Mouse (Mus musculus) limb, embryonic 10.5 days (tissue): ENCODE results near the gene Dlg2. TPM values are rescaled to one million over a fixed set of nuclear protein-coding genes. Genes with fewer than 3 reads are reported as not detected.
"Not testable (repeated sequence)": the region's sequence is repeated elsewhere in the genome, so short reads cannot be mapped to it uniquely, and the experiment has no call there.

ENCODE experiments used
- DNase-seq: peaks from one replicate; pipeline ENCODE4 v3.0.0-alpha.2; 2017; ENCODE audit warnings: low spot score
- H3K27ac ChIP-seq: fragments of 300-500 bp; sonication (generic); 2 replicates; pipeline ENCODE4 v1.5.1; 2016; ENCODE audit warnings: mild to moderate bottlenecking
- H3K27me3 ChIP-seq: fragments of 300-500 bp; sonication (generic); 2 replicates; pipeline ENCODE4 v1.6.1; 2016; ENCODE audit warnings: low read depth, mild to moderate bottlenecking; ENCODE audit not compliant: poor library complexity, severe bottlenecking
- H3K36me3 ChIP-seq: fragments of 300-500 bp; sonication (generic); 2 replicates; pipeline ENCODE4 v1.6.1; 2016; ENCODE audit warnings: mild to moderate bottlenecking, moderate library complexity
- H3K4me1 ChIP-seq: fragments of 300-500 bp; sonication (generic); 2 replicates; pipeline ENCODE4 v1.6.1; 2016
- H3K4me3 ChIP-seq: fragments of 300-500 bp; sonication (generic); 2 replicates; pipeline ENCODE4 v1.5.1; 2016; ENCODE audit warnings: mild to moderate bottlenecking, moderate library complexity
- H3K9me3 ChIP-seq: fragments of 300-500 bp; sonication (generic); replicated peaks from 2 replicates; pipeline ENCODE4 v1.6.1; 2016; ENCODE audit warnings: mild to moderate bottlenecking
- WGBS: fragments of 180-500 bp; shearing (Covaris S2); methylation state at CpG from one replicate; pipeline ENCODE4 v1.1.7; 2016; 5-methylcytosine and 5-hydroxymethylcytosine counted together
- polyA plus RNA-seq: library from polyadenylated mRNA; unstranded; fragments of >200 nt; fragmentation: Nextera tagmentation; extraction: Ambion mirVana; gene quantifications from 2 replicates; pipeline ENCODE4 v1.2.1, GENCODE M21; 2016

The Dlg2 gene
- polyA plus RNA-seq, 1 experiment from 2014 or later = 0.53 TPM

DNA sequence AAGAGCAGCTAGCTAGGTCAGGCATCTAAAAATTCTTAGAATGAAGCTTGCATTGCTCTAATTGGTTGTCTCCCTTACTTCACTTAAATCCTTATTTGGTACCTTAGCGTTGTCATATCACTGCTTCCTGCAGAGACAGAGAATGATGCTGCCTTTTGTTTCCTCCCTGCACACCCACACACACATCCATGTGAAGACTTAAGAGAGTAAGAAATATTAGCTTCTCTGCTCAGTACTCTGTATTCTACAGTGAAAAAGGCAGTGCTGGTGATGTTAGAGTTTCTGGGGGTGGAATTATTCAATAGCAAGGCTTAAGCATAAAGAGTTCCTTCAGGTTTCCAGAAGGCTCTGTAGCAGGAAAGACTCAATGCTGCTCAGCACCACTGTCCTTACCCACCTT lies 272.2 kb downstream of the Dlg2 start:
- Histone ChIP-seq H3K27me3 (no peaks in the 10 kb centered on the region), H3K36me3 (no peaks in the 10 kb centered on the region), H3K4me3 (no peak overlapping the region), H3K27ac (no peak overlapping the region), H3K9me3 (no peaks in the 10 kb centered on the region), H3K4me1 (no peaks in the 10 kb centered on the region)
- WGBS = 83% methylated on average over 1 of the region's 1 CpGs
- no peak for DNase-seq

DNA sequence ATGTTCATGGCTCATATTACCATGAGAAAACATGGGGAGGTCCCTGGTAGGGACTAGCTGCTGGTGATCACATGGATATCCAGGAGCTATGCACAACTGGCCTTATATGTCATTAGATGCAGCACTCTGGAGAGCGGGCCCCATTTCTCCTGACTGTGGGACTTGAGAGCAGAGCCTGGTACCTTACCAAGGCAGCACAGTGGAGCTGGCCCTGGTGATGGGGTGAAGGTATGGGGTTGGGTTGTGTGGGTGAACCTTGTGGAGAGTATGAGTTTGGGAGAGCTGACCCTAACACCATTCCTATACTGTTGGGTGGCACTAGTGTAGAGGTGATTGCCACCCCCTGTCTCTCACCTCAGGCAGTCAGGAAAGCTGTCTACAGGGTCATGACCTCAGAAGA lies 311.5 kb downstream of the Dlg2 start:
- H3K36me3 ChIP-seq = no peaks in the 10 kb centered on the region
- no peaks in the 10 kb centered on the region for H3K4me1 ChIP-seq
- H3K27ac ChIP-seq = no peak overlapping the region
- H3K9me3 ChIP-seq = no peaks in the 10 kb centered on the region
- H3K27me3 ChIP-seq = no peaks in the 10 kb centered on the region
- no peak for DNase-seq
- 92% methylated on average over 1 of the region's 1 CpGs for WGBS
- H3K4me3 ChIP-seq = no peak overlapping the region

GRCm38 (mm10) chr7:90791522-90791921 lies 315.1 kb downstream of the Dlg2 start:
- Histone ChIP-seq H3K9me3 (no peaks in the 10 kb centered on the region), H3K27ac (no peak overlapping the region), H3K4me3 (no peak overlapping the region), H3K27me3 (no peaks in the 10 kb centered on the region), H3K4me1 (no peaks in the 10 kb centered on the region), H3K36me3 (no peaks in the 10 kb centered on the region)
- WGBS = 61% methylated on average over 1 of the region's 1 CpGs
- no peak for DNase-seq

DNA sequence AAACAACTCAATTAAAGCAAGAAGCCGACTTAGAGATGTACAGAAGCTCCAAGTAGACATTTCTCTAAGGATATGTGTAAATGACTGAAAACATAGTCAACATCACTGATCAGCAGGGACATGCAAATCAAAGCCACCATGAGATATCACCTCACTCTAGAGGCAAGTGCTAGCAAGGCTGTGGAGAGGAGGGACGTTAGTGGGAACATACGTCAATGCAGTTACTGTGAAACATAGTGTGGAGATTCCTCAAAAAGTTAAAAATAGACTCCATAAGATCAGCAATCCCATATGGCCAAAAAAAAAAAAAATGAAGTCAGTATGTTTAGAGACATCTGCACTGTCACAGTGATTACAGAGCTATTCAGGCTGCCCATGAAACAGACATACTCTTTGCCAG lies 349.2 kb downstream of the Dlg2 start:
- H3K4me3 ChIP-seq = no peak overlapping the region
- H3K27me3 ChIP-seq = no peaks in the 10 kb centered on the region
- H3K4me1 ChIP-seq = no peaks in the 10 kb centered on the region
- no peak for DNase-seq
- H3K9me3 ChIP-seq = no peaks in the 10 kb centered on the region
- WGBS = 88% methylated on average over 3 of the region's 3 CpGs
- H3K27ac ChIP-seq = no peak overlapping the region
- no peaks in the 10 kb centered on the region for H3K36me3 ChIP-seq

GRCm38 (mm10) chr7:90841276-90841675 lies 364.8 kb downstream of the Dlg2 start:
- Histone ChIP-seq H3K9me3 (no peaks in the 10 kb centered on the region), H3K36me3 (no peaks in the 10 kb centered on the region), H3K4me3 (no peak overlapping the region), H3K27ac (no peak overlapping the region), H3K27me3 (no peaks in the 10 kb centered on the region), H3K4me1 (no peaks in the 10 kb centered on the region)
- DNase-seq = no peak
- 80% methylated on average over 4 of the region's 4 CpGs for WGBS

GRCm38 (mm10) chr7:90843345-90844293 lies 367.1 kb downstream of the Dlg2 start:
- H3K27ac ChIP-seq = no peak overlapping the region
- H3K4me3 ChIP-seq = no peak overlapping the region
- no peaks in the 10 kb centered on the region for H3K9me3 ChIP-seq
- WGBS = 76% methylated on average over 5 of the region's 5 CpGs
- H3K36me3 ChIP-seq = no peaks in the 10 kb centered on the region
- DNase-seq = no peak
- no peaks in the 10 kb centered on the region for H3K27me3 ChIP-seq
- H3K4me1 ChIP-seq = no peaks in the 10 kb centered on the region

- not testable (repeated sequence) for H3K9me3 ChIP-seq, DNase-seq, H3K36me3 ChIP-seq, H3K27me3 ChIP-seq, H3K27ac ChIP-seq, H3K4me1 ChIP-seq, H3K4me3 ChIP-seq
- WGBS = 62% methylated on average over 4 of the region's 4 CpGs
Measured at GRCm38 (mm10) chr7:90876796-90877195, 400.3 kb downstream of the Dlg2 start.

- Histone ChIP-seq H3K27ac (no peak overlapping the region), H3K27me3 (peaks cover 11% of the 10 kb centered on the region), H3K9me3 (no peaks in the 10 kb centered on the region), H3K4me1 (peaks cover 10% of the 10 kb centered on the region), H3K4me3 (no peak overlapping the region), H3K36me3 (no peaks in the 10 kb centered on the region)
- WGBS = 74% methylated on average over 3 of the region's 3 CpGs
- DNase-seq = no peak
Measured at GRCm38 (mm10) chr7:90882740-90883139, 406.3 kb downstream of the Dlg2 start.

DNA sequence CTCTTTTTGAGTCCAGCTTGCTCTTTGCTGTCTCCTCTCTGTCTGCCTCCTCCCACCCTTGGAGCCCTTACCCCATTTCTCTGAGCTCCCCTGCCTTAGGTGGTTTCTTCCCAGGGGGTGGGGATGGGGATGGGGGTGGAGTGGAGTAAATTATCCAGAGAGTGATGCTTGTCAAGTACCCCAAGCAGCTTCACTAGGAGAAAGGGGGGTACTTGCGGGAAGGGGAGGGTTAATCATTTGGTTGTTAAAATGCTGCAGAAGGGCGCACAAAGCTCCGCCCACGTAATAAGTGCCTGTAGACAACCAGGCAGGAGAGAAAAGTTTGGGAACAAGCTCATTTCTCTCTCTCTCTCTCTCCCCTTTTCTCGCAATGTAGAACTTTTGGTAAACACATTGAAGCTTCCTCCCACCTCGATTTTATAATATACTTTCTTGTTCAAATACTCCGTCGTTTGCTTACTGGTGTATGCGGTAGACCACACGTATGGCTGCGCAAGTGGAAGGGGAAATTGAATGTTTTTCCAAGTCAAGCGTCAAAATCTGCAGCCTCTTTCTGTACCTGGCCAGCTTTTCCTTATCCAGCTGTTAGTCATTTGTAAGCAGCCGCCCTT lies 410.0 kb downstream of the Dlg2 start:
- Histone ChIP-seq H3K27me3 (peaks cover 11% of the 10 kb centered on the region), H3K27ac (no peak overlapping the region), H3K36me3 (no peaks in the 10 kb centered on the region), H3K4me3 (peak overlapping the region; percentile 52), H3K4me1 (peaks cover 10% of the 10 kb centered on the region), H3K9me3 (no peaks in the 10 kb centered on the region)
- 1% methylated on average over 13 of the region's 13 CpGs for WGBS
- DNase-seq = no peak

DNA sequence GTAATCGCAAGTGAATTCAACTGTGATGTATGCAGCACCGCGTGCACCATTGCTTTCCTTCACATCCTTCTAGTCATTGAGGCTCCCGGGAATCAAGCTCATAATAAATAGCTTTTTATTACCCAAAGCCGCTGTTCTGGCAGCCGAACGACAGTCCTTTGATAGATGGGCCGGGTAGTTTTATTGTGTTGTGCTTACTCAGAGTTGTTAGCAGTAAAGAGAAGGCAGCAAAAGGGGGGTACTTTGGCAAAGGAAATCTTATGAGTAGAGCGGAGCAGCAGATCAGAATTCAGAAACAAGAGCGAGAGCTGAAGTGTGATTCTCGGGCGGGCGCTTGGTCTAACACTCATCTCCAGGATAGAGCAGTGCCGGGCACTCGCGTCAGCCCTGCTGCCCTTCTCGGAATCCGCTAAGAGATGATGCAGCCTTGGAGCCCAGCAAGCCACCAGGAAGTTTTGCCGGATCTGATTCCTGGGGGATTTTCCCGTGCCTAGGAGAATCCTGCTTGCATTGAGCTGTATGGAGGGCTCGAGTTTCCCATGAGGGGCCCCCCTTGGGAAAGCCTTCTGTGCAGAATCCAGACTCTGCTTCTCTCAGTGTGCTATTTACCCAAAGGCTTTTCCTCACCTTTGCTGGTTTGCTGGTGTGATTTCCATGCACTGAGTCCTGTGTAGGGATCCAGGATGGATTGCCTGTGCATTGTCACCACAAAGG lies 410.7 kb downstream of the Dlg2 start:
- no peaks in the 10 kb centered on the region for H3K9me3 ChIP-seq
- peak overlapping the region; percentile 4; the same call in 1 of the 2 replicates for H3K27ac ChIP-seq
- peak overlapping the region; percentile 52 for H3K4me3 ChIP-seq
- no peaks in the 10 kb centered on the region for H3K36me3 ChIP-seq
- H3K4me1 ChIP-seq = peaks cover 10% of the 10 kb centered on the region
- peak; percentile 58 for DNase-seq
- under 1% methylated on average over 21 of the region's 21 CpGs for WGBS
- H3K27me3 ChIP-seq = peaks cover 11% of the 10 kb centered on the region

- H3K36me3 ChIP-seq = no peaks in the 10 kb centered on the region
- no peak overlapping the region for H3K27ac ChIP-seq
- 85% methylated on average over 4 of the region's 4 CpGs for WGBS
- no peak overlapping the region for H3K4me3 ChIP-seq
- no peaks in the 10 kb centered on the region for H3K9me3 ChIP-seq
- no peak for DNase-seq
- H3K27me3 ChIP-seq = no peaks in the 10 kb centered on the region
- H3K4me1 ChIP-seq = no peaks in the 10 kb centered on the region
Measured at GRCm38 (mm10) chr7:90927441-90927840, 451.0 kb downstream of the Dlg2 start.

GRCm38 (mm10) chr7:90940726-90941125 lies 464.3 kb downstream of the Dlg2 start:
- Histone ChIP-seq H3K27me3 (no peaks in the 10 kb centered on the region), H3K27ac (no peak overlapping the region), H3K4me1 (no peaks in the 10 kb centered on the region), H3K4me3 (no peak overlapping the region), H3K9me3 (no peaks in the 10 kb centered on the region), H3K36me3 (no peaks in the 10 kb centered on the region)
- no peak for DNase-seq
- WGBS = 85% methylated on average over 5 of the region's 5 CpGs

- DNase-seq = no peak
- Histone ChIP-seq H3K36me3 (no peaks in the 10 kb centered on the region), H3K27me3 (no peaks in the 10 kb centered on the region), H3K4me1 (no peaks in the 10 kb centered on the region), H3K9me3 (no peaks in the 10 kb centered on the region), H3K4me3 (no peak overlapping the region), H3K27ac (no peak overlapping the region)
- WGBS = 83% methylated on average over 8 of the region's 8 CpGs
Measured at GRCm38 (mm10) chr7:90947073-90947472, 470.6 kb downstream of the Dlg2 start.
